Mouse (Mus musculus) intestine, postnatal 0 days (tissue): ENCODE data around the gene Ppip5k1. TPM values are rescaled to one million over a fixed set of nuclear protein-coding genes. Genes with fewer than 3 reads are reported as not detected.

Experiments used
- ATAC-seq: fragments of 200-750 bp; cut with Nextera tagmentation; 2 replicates; pipeline ENCODE4 v1.8.0; 2017; ENCODE audit warnings: mild to moderate bottlenecking, moderate TSS enrichment, moderate library complexity
- H3K27ac ChIP-seq: fragments of 300-500 bp; sonication (generic); 2 replicates; pipeline ENCODE4 v1.5.1; 2014; ENCODE audit warnings: mild to moderate bottlenecking, low read depth, low read length, moderate library complexity
- H3K27me3 ChIP-seq: fragments of 300-500 bp; sonication (generic); replicated peaks from 2 replicates; pipeline ENCODE4 v1.6.1; 2014; ENCODE audit warnings: low read length, mixed read lengths; ENCODE audit not compliant: control insufficient read depth, insufficient read depth
- H3K36me3 ChIP-seq: fragments of 300-500 bp; sonication (generic); 2 replicates; pipeline ENCODE4 v1.6.1; 2014; ENCODE audit warnings: mild to moderate bottlenecking, moderate library complexity; ENCODE audit not compliant: control insufficient read depth, insufficient read depth
- H3K4me1 ChIP-seq: fragments of 300-500 bp; sonication (generic); replicated peaks from 2 replicates; pipeline ENCODE4 v1.6.1; 2014; ENCODE audit warnings: antibody characterized with exemption, low read length, mixed read lengths; ENCODE audit not compliant: control insufficient read depth, insufficient read depth
- H3K4me2 ChIP-seq: fragments of 300-500 bp; sonication (generic); replicated peaks from 2 replicates; pipeline ENCODE4 v1.6.1; 2014; ENCODE audit warnings: low read depth, mild to moderate bottlenecking, moderate library complexity
- H3K4me3 ChIP-seq: fragments of 300-500 bp; sonication (generic); 2 replicates; pipeline ENCODE4 v1.5.1; 2014; ENCODE audit warnings: low read depth, low read length
- H3K9ac ChIP-seq: fragments of 300-500 bp; sonication (generic); 2 replicates; pipeline ENCODE4 v1.6.1; 2014; ENCODE audit warnings: mild to moderate bottlenecking, low read depth, low read length
- H3K9me3 ChIP-seq: fragments of 300-500 bp; sonication (generic); 2 replicates; pipeline ENCODE4 v1.6.1; 2016; ENCODE audit warnings: mixed run types; ENCODE audit not compliant: control insufficient read depth
- CTCF ChIP-seq: sonication (generic); IDR thresholded peaks from 2 replicates; pipeline ENCODE4 v1.5.1; 2016; ENCODE audit warnings: low read depth, mild to moderate bottlenecking, control low read depth, antibody characterized with exemption, moderate library complexity
- WGBS: fragments of 180-500 bp; shearing (Covaris S2); extraction: QIAGEN DNeasy Blood & Tissue Kit; methylation state at CpG from one replicate; pipeline ENCODE4 v1.1.7; 2014; 5-methylcytosine and 5-hydroxymethylcytosine counted together
- polyA plus RNA-seq: library from polyadenylated mRNA; unstranded; fragments of >200 nt; fragmentation: Nextera tagmentation; extraction: Ambion mirVana; gene quantifications from 2 replicates; pipeline ENCODE4 v1.2.1, GENCODE M21; 2015

Ppip5k1 gene
- polyA plus RNA-seq, 1 experiment from 2014 or later = 19.2 TPM

DNA sequence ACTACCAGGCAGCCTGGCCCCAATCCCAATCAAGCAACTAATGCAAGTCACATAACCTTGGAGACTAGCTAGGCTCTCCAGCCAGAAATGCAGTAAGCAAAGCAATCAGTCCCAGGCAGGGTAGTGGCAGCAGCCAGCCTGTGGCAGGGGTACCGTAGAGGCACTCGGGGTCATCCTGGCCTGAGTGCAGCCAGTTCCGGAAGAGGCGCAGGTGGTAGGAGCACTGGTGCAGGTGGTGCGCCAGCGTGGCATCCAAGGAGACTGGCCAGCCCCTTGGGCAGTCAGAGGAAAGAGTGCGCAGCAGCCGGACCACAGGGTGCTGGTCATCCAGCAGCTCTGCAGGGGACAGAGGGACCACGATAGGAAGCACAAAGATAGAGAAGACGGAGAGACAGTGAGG, 32.2 kb downstream of the Ppip5k1 start:
- no peaks in the 10 kb centered on the region for H3K9me3 ChIP-seq
- no peak overlapping the region for H3K27ac ChIP-seq
- no peak for ATAC-seq
- no peak overlapping the region for H3K4me3 ChIP-seq
- WGBS = 95% methylated on average over 10 of the region's 10 CpGs
- H3K36me3 ChIP-seq = peaks cover 50% of the 10 kb centered on the region
- no peaks in the 10 kb centered on the region for H3K27me3 ChIP-seq
- TF ChIP-seq CTCF = no peak
- no peak overlapping the region for H3K4me2 ChIP-seq
- H3K4me1 ChIP-seq = no peaks in the 10 kb centered on the region
- H3K9ac ChIP-seq = no peak overlapping the region

DNA sequence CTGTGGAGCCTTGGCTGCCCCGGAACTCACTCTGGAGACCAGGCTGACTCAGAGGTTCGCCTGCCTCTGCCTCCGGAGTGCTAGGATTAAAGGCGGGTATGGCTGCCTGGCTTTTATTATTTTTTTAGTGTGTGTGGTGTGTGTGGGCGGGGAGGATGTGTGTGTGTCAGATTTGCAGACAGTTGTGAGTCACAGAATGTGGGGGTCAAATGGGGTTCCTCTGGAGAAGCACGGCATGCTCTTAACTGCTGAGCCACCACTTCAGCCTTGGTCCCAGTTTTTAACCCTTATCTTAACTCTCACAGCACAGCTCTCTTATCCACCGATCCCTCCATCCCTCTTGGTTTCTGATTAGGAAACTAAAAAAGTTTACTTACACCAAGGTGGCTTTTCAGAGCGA, 38.9 kb downstream of the Ppip5k1 start:
- Histone ChIP-seq H3K9ac (no peak overlapping the region), H3K4me1 (no peaks in the 10 kb centered on the region), H3K4me2 (no peak overlapping the region), H3K36me3 (peaks cover 24% of the 10 kb centered on the region), H3K27me3 (no peaks in the 10 kb centered on the region), H3K9me3 (no peaks in the 10 kb centered on the region), H3K4me3 (no peak overlapping the region), H3K27ac (no peak overlapping the region)
- no peak for TF ChIP-seq CTCF
- WGBS = 81% methylated on average over 8 of the region's 8 CpGs
- no peak for ATAC-seq

GRCm38 (mm10) chr2:121308997-121309416, 46.2 kb downstream of the Ppip5k1 start:
- 22% methylated on average over 5 of the region's 5 CpGs for WGBS
- H3K27me3 ChIP-seq = no peaks in the 10 kb centered on the region
- H3K4me2 ChIP-seq = peak overlapping the region; percentile 46
- no peak for ATAC-seq
- H3K9me3 ChIP-seq = no peaks in the 10 kb centered on the region
- H3K4me3 ChIP-seq = no peak overlapping the region
- no peak overlapping the region for H3K9ac ChIP-seq
- no peak overlapping the region for H3K27ac ChIP-seq
- peaks cover 14% of the 10 kb centered on the region; the same call in 1 of the 2 replicates for H3K36me3 ChIP-seq
- H3K4me1 ChIP-seq = no peaks in the 10 kb centered on the region
- no peak for TF ChIP-seq CTCF

GRCm38 (mm10) chr2:121300036-121300435, 55.2 kb downstream of the Ppip5k1 start:
- Histone ChIP-seq H3K9me3 (no peaks in the 10 kb centered on the region), H3K4me1 (no peaks in the 10 kb centered on the region), H3K36me3 (0 out of 2 replicates have a peak, but pooled peaks cover 3% of the 10 kb centered on the region), H3K9ac (no peak overlapping the region), H3K27me3 (peaks cover 18% of the 10 kb centered on the region), H3K27ac (no peak overlapping the region), H3K4me2 (no peak overlapping the region), H3K4me3 (no peak overlapping the region)
- no peak for ATAC-seq
- no peak for TF ChIP-seq CTCF
- WGBS = 71% methylated on average over 10 of the region's 10 CpGs

DNA sequence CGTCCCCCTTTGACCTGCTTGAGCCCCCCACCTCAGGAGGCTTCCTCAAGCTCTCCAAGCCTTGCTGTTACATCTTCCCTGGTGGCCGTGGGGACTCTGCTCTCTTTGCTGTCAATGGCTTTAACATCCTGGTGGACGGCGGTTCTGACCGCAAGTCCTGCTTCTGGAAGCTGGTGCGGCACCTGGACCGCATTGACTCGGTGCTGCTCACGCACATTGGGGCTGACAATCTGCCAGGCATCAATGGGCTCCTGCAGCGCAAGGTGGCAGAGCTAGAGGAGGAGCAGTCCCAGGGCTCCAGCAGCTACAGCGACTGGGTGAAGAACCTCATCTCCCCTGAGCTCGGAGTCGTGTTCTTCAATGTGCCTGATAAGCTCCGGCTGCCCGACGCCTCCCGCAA, 55.7 kb downstream of the Ppip5k1 start:
- H3K9me3 ChIP-seq = no peaks in the 10 kb centered on the region
- ATAC-seq = no peak
- WGBS = 85% methylated on average over 17 of the region's 17 CpGs
- H3K4me1 ChIP-seq = no peaks in the 10 kb centered on the region
- H3K27me3 ChIP-seq = peaks cover 18% of the 10 kb centered on the region
- no peak overlapping the region for H3K27ac ChIP-seq
- TF ChIP-seq CTCF = no peak
- H3K4me3 ChIP-seq = no peak overlapping the region
- H3K36me3 ChIP-seq = 0 out of 2 replicates have a peak, but pooled peaks cover 3% of the 10 kb centered on the region
- H3K9ac ChIP-seq = no peak overlapping the region
- H3K4me2 ChIP-seq = no peak overlapping the region

- Histone ChIP-seq H3K9me3 (no peaks in the 10 kb centered on the region), H3K4me1 (0 out of 2 replicates have a peak, but pooled peaks cover 3% of the 10 kb centered on the region), H3K27me3 (peaks cover 23% of the 10 kb centered on the region), H3K9ac (no peak overlapping the region), H3K4me2 (0 out of 2 replicates have a peak overlapping the region, but pooled peaks have one; percentile 13), H3K4me3 (no peak overlapping the region), H3K36me3 (0 out of 2 replicates have a peak, but pooled peaks cover 3% of the 10 kb centered on the region), H3K27ac (no peak overlapping the region)
- 8% methylated on average over 7 of the region's 8 CpGs for WGBS
- peak; percentile 54; the same call in 1 of the 2 replicates for ATAC-seq
- no peak for TF ChIP-seq CTCF
Measured at GRCm38 (mm10) chr2:121298131-121298530, 57.1 kb downstream of the Ppip5k1 start.

DNA sequence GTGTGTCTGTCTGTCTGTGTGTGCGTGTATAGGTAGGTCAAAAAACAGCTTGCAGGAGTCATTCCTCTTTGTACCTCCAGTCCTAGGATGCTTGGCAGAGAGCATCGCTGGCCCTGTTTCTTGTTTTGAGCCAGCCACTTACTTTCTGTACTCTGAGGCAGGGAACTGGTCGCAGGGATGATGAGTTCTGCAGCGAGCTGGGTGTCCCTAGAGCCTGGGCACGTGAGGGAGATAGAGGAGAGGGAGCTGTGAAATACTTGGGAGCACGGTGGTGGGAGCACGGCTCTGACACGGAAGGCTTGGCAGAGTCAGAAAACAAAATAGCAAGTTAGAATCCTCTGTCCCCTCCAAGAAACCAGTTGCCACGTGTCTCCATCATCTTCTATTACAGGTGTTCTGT, 57.5 kb downstream of the Ppip5k1 start:
- Histone ChIP-seq H3K9me3 (no peaks in the 10 kb centered on the region), H3K4me2 (0 out of 2 replicates have a peak overlapping the region, but pooled peaks have one; percentile 13), H3K4me3 (no peak overlapping the region), H3K27me3 (peaks cover 23% of the 10 kb centered on the region), H3K36me3 (0 out of 2 replicates have a peak, but pooled peaks cover under 1% of the 10 kb centered on the region), H3K4me1 (0 out of 2 replicates have a peak, but pooled peaks cover 3% of the 10 kb centered on the region), H3K27ac (no peak overlapping the region), H3K9ac (no peak overlapping the region; the same call in 1 of the 2 replicates)
- 28% methylated on average over 9 of the region's 9 CpGs for WGBS
- TF ChIP-seq CTCF = no peak
- ATAC-seq = no peak
